Mouse (Mus musculus): ENCODE results near the gene Fam107b.

The Fam107b gene

GRCm38 (mm10) chr2:3712369-3713042 lies 142.2 kb downstream of the Fam107b start:
- 58% methylated on average over 3 of the region's 3 CpGs for WGBS

- WGBS: 1% methylated on average over 41 of the region's 41 CpGs
Observed at GRCm38 (mm10) chr2:3713212-3713681, 143.0 kb downstream of the Fam107b start.

- WGBS: 3% methylated on average over 38 of the region's 38 CpGs
Observed at GRCm38 (mm10) chr2:3713682-3714361, 143.5 kb downstream of the Fam107b start.

GRCm38 (mm10) chr2:3714511-3714910 lies 144.2 kb downstream of the Fam107b start:
- 51% methylated on average over 1 of the region's 1 CpGs for WGBS

- 44% methylated on average over 3 of the region's 3 CpGs for WGBS
Observed at GRCm38 (mm10) chr2:3715424-3715823, 145.1 kb downstream of the Fam107b start.

GRCm38 (mm10) chr2:3717268-3717667 lies 147.0 kb downstream of the Fam107b start:
- WGBS: 78% methylated on average over 5 of the region's 5 CpGs

GRCm38 (mm10) chr2:3717847-3718246 lies 147.6 kb downstream of the Fam107b start:
- 84% methylated on average over 4 of the region's 4 CpGs for WGBS

GRCm38 (mm10) chr2:3719436-3720121 lies 149.3 kb downstream of the Fam107b start:
- 87% methylated on average over 5 of the region's 5 CpGs for WGBS

- WGBS: 76% methylated on average over 5 of the region's 5 CpGs
Observed at GRCm38 (mm10) chr2:3721107-3721506, 150.8 kb downstream of the Fam107b start.

GRCm38 (mm10) chr2:3721974-3722373 lies 151.7 kb downstream of the Fam107b start:
- 88% methylated on average over 6 of the region's 6 CpGs for WGBS

- WGBS: 88% methylated on average over 8 of the region's 8 CpGs
Observed at GRCm38 (mm10) chr2:3723391-3724106, 153.3 kb downstream of the Fam107b start.

- WGBS: 24% methylated on average over 13 of the region's 13 CpGs
Observed at GRCm38 (mm10) chr2:3726501-3727078, 156.3 kb downstream of the Fam107b start.

GRCm38 (mm10) chr2:3727225-3727930 lies 157.1 kb downstream of the Fam107b start:
- 77% methylated on average over 5 of the region's 5 CpGs for WGBS

GRCm38 (mm10) chr2:3728090-3728489 lies 157.8 kb downstream of the Fam107b start:
- 97% methylated on average over 4 of the region's 4 CpGs for WGBS

GRCm38 (mm10) chr2:3729586-3729985 lies 159.3 kb downstream of the Fam107b start:
- 82% methylated on average over 3 of the region's 3 CpGs for WGBS

GRCm38 (mm10) chr2:3730744-3731143 lies 160.5 kb downstream of the Fam107b start:
- 71% methylated on average over 10 of the region's 10 CpGs for WGBS

- 79% methylated on average over 14 of the region's 14 CpGs for WGBS
Observed at GRCm38 (mm10) chr2:3731316-3732015, 161.2 kb downstream of the Fam107b start.

GRCm38 (mm10) chr2:3737917-3738694 lies 167.8 kb downstream of the Fam107b start:
- WGBS: 77% methylated on average over 6 of the region's 6 CpGs

GRCm38 (mm10) chr2:3738734-3739133 lies 168.4 kb downstream of the Fam107b start:
- WGBS: 83% methylated on average over 12 of the region's 12 CpGs
